In the genomic region with DNA sequence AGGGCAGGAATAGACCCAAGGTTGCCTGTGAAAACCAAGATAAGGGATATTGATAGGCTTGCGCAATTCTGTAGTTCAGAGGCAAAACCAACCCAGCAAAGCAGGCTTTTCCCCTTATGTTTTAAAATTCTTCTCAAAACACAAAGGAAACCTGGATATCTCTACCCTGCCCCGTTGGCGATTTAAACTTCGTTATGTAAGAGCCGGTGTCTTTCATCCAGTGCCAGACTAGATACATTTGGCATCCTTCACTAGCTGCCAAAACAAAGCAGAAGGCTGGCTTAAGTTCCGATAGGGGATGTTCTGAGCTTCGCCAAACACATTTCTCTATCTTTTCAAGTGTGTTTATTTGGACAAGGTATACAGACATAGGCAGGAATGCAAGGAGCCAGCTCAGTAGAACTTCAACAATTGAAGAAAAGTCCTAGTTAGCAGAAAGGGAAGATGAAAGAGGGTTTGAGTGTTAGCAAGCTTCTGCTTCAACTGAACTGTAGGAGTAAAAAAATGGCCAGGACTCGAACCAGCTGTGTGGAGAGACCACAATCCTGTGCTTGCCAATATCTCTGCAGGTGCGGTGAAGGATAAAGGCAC, we compare ENCODE assay signal across 7 mouse cellular contexts.
A peak's percentile ranks its signal among the peaks of the same experiment; 100 is the strongest.
DNase-seq lines count a peak whose midpoint lies in the region; ATAC-seq and TF ChIP-seq lines count a peak whose summit lies in the region.

No protein-coding gene starts in this region.

- no peak for TF ChIP-seq POLR2A in brain, embryonic 14.5 days (IDR thresholded peaks at IDR 0.05; ENCODE audit: borderline replicate concordance, extremely low read depth, insufficient read depth, insufficient read length, poor library complexity, severe bottlenecking)

- peaks cover 30% of the 10 kb centered on the region for H3K4me1 ChIP-seq in lung, embryonic 16.5 days (replicated peaks; ENCODE audit: control insufficient read depth, insufficient read depth, low read length)
- peaks cover 33% of the 10 kb centered on the region for H3K4me1 ChIP-seq in intestine, embryonic 16.5 days (ENCODE audit: control insufficient read depth, insufficient read depth, low read length)

- H3K27me3 ChIP-seq in lung, embryonic 16.5 days (ENCODE audit: control insufficient read depth, insufficient read depth, low read depth, low read length) = no peaks in the 10 kb centered on the region
- H3K27me3 ChIP-seq in intestine, embryonic 16.5 days (replicated peaks; ENCODE audit: control insufficient read depth, insufficient read depth, low read length) = no peaks in the 10 kb centered on the region

- WGBS in lung, embryonic 16.5 days = 23% methylated on average over 9 of the region's 9 CpGs
- WGBS in intestine, embryonic 16.5 days = 30% methylated on average over 9 of the region's 9 CpGs

- no peak for TF ChIP-seq CTCF in brain, embryonic 14.5 days (IDR thresholded peaks at IDR 0.05; ENCODE audit: borderline replicate concordance, extremely low read depth, insufficient read depth, insufficient read length)

- H3K4me2 ChIP-seq in lung, embryonic 16.5 days (ENCODE audit: low read depth, low read length) = no peak overlapping the region
- H3K4me2 ChIP-seq in intestine, embryonic 16.5 days (ENCODE audit: low read depth, low read length) = no peak overlapping the region

- 0 out of 2 replicates have a peak, but pooled peaks have one; percentile 10 for ATAC-seq in lung, embryonic 16.5 days (ENCODE audit: low read depth)
- peak; percentile 43; the same call in 1 of the 2 replicates for ATAC-seq in intestine, embryonic 16.5 days

- H3K9me3 ChIP-seq in lung, embryonic 16.5 days (ENCODE audit: control insufficient read depth, low read length) = no peaks in the 10 kb centered on the region
- no peaks in the 10 kb centered on the region for H3K9me3 ChIP-seq in intestine, embryonic 16.5 days (ENCODE audit: control insufficient read depth, low read length)

- H3K9ac ChIP-seq in lung, embryonic 16.5 days (ENCODE audit: low read length) = no peak overlapping the region
- no peak overlapping the region for H3K9ac ChIP-seq in intestine, embryonic 16.5 days (ENCODE audit: low read depth, low read length)

- no peaks in the 10 kb centered on the region for H3K36me3 ChIP-seq in lung, embryonic 16.5 days (ENCODE audit: control insufficient read depth, insufficient read depth, low read length)
- no peaks in the 10 kb centered on the region for H3K36me3 ChIP-seq in intestine, embryonic 16.5 days (ENCODE audit: control insufficient read depth, insufficient read depth, low read length)

- H3K27ac ChIP-seq in lung, embryonic 16.5 days (ENCODE audit: low read length) = peak overlapping the region; percentile 71
- H3K27ac ChIP-seq in intestine, embryonic 16.5 days (ENCODE audit: low read length) = peak overlapping the region; percentile 60

- DNase-seq in lung, postnatal 4 days = no peak
- peak; percentile 77 for DNase-seq in brain, embryonic 14.5 days (ENCODE audit: low read depth)
- DNase-seq in embryo, embryonic 9.5 days (ENCODE audit: extremely low spot score) = peak; percentile 38
- peak; percentile 60 for DNase-seq in yolk sac, embryonic 10.5 days (ENCODE audit: low spot score)
- DNase-seq in layer of hippocampus, postnatal 25 days (ENCODE audit: extremely low spot score in 1 of 2, low spot score in 1 of 2) = no peak

- H3K4me3 ChIP-seq in lung, embryonic 16.5 days (ENCODE audit: low read length) = no peak overlapping the region
- no peak overlapping the region for H3K4me3 ChIP-seq in intestine, embryonic 16.5 days (ENCODE audit: low read length)

Comparison
In these comparisons a context has a peak if more than half of its experiments do, and no peak if none do; other contexts are left out.
1. DNase-seq: peak in brain, embryonic 14.5 days (single experiment), embryo, embryonic 9.5 days (single experiment) and yolk sac, embryonic 10.5 days (single experiment); none in lung, postnatal 4 days (0 of 2) and layer of hippocampus, postnatal 25 days (0 of 2).